Mouse (Mus musculus) retina, embryonic 14.5 days (tissue): ENCODE measurements around the gene Rab3c.

Experiments used
- DNase-seq: peaks from one replicate; pipeline ENCODE4 v3.0.0-alpha.2; 2015; ENCODE audit warnings: low spot score

The Rab3c gene

DNA sequence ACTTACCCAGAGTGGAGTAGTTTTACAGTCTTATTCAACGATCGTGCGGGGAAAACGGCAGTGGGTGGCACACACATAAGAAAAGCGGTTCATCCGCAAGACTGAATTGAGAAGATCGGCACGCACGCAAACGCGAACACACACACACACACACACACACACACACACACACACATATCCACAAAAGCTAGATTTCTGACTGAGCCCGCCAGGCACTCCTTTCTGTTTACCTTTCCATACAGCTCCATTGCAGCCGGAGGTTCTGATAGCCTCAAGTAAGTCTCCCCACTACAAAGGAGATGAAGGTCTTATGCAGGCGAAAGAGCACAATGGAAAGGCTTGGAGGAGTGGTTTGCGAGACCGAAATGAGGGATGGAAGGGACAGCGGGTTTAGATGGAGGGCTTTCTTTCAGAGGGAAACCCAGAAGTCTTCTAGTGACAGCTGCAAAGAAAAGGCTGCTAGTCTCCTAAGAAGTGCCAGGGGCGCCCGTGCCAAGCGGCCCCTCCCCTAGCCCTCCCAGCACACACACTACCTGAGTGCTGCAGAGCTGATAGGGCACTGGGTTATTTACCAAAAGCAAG lies at the start of gene Rab3c:
Gene Rab3c (minus strand): TSS at position 434 of the 582 bp plus-strand sequence.
- DNase-seq, result peak; percentile 33

DNA sequence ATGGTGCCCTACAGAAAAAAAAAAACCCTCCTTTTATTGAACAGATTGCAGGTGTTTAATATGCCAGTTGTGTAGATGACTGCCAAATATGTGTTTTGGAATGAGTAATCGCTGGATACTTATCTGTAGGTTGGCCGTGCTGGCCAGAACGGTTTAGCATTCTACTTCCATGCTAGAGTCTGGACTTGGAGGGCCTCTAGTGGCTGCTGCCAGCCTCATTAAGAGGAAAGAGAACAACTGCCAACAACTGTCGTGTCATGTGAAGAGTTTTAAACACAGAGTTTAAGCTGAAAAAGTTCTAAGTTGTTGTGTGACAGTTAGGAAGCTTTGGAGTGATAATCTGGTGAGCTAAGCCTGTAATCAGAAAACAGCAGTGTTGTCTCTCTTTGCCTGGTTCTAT lies 38.0 kb upstream of the Rab3c start:
- DNase-seq, result peak; percentile 5

DNA sequence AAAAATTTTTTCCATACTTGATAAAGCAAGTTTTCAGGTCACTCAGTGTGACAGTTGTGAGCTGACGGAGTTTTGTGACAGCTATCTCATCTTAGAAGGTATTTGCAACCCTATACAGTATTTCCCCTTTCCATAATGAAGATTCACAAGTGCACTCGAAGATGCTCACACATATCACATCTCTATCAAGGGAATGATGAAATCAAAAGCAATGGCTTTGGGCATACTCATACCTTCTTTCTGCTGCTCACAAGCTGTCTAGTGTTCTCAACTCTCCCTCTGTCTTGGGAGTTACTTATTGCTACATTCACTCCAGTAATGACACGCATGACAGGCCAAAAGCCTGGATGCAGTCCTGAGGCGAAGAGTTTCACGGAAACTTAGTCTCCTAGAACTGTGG lies 26.4 kb upstream of the Rab3c start:
- no peak for DNase-seq

DNA sequence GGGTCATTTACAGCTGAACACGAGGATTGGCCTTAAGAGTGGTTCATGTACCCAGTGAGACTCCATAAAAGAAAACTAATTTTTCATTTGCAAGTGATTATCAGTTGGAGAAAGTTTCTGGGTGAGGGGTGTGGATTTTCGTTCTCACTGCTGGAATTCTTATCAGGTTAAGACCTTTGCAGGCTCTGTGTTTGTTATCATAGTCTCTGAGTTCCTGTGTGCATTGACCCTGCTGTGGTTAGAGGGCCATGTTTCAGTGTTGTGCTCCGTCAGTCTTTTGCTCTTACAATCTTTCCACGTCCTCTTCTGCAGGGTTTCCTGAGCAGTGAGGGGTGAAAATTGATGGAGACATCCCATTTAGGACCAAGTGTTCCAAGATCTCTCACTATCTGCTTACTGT lies 16.3 kb upstream of the Rab3c start:
- no peak for DNase-seq

DNA sequence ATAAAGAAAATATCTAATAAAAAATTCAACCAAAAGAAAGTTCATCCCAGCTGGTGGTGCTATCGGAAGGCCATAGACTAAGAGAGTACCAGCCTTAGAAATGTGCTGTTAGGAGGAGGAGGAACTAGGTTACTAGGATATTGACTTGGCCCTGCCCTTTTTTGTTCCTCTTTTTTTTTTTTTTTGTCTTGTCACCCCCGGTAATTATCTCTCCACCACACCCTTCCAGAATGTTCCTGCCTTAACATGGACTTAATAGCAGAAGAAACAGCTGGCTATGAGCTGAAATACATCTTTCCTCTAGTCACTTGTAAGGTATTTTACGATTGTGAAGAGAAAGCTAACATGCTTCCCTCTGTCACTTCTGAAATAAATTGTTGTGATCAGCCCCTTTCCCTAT lies 7.7 kb upstream of the Rab3c start:
- no peak for DNase-seq

DNA sequence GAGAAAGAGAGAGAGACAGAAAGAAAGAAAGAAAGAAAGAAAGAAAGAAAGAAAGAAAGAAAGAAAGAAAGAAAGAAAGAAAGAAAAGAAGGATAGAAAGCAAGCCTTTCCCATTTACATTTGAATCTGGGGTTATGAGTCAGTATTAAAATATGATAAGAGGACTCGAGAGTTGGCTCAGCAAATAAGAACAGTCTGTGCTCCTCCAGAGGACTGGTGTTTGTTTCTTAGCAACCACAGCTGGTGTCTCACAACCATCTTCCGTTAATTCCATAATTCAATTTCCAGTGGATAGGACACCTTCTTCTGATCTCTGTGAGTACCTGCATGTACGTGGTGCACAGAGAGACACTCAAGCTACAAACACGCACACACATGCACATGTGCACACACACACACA lies 3.0 kb upstream of the Rab3c start:
- no peak for DNase-seq

DNA sequence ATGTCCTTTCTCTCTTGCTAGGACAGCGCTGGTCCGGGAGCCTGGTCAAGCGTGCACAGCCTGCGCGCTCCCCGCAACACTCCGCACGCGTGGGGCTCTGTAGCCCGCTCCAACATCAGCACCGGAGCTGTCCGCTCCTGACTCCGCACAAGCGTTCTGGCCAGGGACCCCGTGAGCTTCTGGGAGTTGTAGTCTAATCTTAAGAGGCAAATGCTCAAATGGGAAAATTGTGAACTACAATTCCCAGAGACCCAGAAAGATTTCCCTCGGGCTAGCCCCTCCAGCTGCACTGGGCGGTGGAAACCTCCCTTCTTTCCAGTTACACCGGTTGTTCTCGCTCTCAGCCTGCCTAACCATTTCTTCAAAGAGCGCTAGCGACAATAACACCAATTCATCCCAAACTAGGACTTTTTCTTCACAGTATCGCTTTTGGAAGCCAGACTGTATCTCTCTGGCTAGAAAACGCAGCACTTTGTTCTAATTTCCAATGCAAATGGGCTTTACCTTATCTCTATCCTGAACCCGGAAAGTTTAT lies 701 bp downstream of the Rab3c start:
- peak; percentile 93 for DNase-seq

DNA sequence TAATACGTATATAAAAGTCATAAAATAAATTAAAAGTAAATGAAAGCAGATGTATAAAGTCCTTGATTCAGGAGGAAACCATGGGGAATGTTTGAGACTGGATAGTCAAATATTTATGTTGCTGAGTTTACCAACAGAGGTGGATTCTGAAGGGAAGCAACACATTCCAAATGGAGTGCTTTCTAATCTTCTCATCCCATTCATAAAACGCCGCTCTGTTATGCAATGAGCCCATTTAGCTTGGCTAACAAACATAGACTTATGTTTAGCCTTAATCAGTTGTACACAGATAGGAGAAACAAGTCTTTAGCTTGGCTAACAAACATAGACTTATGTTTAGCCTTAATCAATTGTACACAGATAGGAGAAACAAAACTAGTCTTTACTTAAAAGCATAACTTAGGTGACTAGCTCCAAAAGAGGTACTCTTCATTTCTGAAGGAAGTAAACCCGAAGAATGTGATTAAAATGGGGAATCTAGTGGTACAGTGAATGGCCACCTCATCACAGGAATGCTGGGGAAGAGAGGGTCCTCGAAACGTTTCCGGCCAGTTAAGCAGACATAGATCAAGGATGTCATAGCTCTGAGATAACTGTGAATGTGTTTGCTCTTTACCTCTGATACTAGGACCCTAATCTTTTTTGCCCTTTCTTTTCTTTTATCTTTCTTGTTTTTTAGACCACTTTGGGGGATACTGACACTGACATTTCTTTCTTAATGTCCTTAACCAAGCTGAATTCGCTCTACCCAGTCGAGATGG lies 1.6 kb downstream of the Rab3c start:
- DNase-seq, result peak; percentile 16

DNA sequence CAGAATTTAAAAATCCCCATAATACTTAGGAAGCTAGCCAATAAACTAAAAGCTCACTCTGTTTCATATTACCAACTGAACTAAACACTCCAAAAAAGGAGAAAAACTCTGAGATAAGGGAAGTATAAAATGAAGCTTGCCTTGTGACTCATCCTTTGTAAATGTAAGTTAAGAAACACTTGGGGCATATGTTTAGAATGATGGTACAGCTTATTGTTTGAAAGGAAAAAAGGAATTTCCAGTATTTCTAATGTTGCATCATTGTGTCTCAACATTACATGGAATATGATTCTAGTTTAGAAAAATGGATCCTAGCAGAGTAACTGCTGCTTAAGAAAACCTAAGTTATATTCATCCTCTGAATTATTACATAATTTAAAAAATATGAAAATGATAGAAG lies 3.1 kb downstream of the Rab3c start:
- no peak for DNase-seq

DNA sequence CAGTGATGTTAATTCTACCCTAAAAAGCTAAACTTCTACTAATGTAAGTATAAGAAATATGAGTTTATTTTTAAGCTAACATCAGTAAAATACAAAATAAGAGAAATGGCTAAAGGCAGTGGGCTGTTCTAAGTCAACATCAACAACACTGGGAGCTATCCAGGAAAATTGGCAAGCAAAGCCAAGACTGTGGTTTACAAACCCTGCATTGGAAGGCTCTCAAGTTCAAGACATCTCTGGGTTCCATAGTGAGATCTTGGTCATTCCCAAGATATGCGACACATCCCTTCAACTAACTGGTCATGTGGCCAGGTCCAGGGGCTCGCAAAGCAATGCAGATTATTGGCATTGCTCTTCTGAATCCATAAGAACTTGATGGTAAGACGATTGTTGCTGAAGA lies 5.3 kb downstream of the Rab3c start:
- no peak for DNase-seq

DNA sequence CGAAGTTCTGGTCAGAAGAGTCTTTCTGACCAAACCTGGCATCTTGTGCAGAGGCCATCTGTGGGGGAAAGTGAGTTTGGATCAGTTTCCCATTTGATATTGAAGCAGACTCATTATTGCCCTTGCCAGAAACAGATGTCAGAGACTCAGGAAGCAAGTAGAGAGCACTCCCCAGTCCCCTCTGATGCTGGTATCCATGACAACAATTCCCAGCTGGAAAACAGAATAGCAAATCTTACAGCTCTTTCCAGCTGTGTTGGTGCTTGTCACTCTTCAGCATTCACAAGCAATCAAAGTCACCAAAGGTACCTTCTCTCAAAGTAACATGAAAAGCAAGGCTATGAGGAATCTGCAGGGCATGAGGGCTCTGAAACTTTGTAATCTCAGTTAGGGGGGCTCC lies 20.1 kb downstream of the Rab3c start:
- DNase-seq, result peak; percentile 18

DNA sequence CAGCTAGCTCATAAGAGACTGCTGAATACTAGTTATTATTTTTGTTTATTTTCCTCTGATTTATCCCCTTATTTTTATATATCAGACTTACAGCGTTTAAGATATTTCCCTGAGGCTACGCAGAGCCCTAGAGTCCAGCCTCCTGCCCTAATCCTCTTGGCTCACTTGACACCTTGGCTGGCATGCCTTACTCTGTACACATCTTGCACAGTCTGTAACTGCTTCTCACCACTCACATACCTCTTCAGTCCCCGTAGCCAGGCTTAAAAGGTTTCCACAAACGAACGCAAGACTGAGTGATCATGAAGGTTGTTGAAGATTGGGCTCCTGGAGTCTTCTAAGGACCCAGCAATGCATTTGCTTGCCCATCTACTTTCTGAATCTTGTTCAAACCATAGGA lies 29.3 kb downstream of the Rab3c start:
- DNase-seq, result no peak

DNA sequence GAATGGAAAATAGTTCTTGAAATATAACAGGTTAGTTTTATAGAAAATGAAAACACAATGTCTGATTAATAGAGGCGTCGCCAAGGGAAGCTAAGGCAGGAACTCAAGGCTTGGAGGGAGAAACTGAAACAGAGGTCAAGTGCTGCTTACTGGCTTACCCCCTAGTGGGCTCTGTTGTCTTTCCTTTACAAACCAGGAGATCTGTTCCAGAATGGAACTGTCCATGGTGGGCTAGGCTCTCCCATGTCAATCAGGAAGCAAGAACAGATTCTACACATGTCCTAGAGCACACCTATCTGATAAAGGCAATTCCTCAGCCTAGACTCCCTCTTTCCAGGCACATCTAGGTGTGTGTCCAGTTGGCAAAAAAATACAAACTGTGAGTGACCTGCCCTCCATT lies 32.3 kb downstream of the Rab3c start:
- DNase-seq, result no peak

DNA sequence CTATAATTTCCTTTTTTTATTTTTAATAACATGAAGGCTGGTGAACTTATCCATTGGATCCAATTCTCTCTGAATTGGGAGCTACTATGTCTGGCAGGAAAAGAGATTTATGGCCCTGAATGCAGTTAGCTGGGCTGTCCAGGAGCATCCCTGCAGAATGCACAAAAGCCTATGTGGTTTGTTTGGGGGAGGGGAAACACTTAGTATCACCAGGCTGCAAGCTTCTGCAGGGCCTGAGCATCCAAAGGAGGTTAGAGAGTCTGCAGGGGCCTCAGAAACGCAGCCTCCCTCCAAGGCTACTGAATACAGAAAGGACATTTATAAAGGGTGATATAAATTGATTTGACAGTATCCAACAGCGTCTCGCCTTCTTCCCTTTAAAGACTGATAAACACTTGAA lies 41.8 kb downstream of the Rab3c start:
- DNase-seq, result peak; percentile 82

DNA sequence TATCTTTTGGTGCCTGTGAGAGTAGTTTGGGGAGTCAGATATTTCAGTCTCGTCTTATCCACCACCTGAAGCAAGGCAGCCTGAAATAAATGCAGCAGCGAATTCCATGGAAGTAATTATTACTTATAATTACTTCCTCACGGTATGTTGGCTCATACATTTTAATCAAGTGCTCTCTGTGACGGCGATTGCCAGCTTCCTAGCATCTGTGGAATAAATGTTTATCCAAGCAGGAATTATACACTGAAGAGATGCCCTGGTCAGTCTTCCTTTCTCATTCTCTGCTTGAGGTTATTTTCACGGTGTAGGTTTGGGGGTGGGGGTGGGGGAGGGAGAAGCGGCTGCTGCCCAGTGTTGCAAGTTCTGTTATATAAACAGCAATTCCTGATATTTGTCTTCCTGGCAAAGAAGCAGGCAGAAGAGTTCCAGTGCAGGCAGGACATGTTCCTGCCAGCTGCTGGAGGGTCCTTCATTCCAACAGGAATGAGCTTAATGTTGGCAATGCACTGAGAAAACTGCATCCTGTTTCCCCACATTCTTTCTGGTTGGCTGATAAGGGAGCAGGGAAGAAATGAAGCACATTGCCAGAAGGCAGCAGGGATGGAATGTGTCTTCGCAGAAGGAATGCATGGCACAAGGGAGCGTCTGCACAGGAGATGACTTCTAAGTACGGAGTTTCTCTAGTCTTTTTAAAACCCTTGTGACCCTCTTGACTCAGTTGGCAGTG lies 43.4 kb downstream of the Rab3c start:
- peak; percentile 41 for DNase-seq

DNA sequence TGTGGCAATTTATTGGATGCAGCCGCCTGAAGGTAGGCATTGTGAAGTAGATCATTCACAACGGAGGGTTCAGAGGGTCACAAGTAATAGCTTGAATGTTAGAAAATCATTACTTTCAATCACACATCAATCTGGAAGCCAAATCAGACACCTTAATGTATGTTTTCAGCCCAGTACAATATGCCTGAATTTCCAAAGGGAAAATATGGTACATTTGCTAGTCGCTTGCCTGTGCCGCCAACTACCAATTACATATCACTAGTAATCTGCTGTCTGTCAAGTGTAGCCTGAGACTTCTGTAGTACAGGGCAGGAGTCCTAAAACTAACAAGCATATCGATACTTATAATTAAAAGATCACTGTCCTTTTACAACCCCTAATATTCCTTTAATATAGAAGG lies 47.4 kb downstream of the Rab3c start:
- DNase-seq, result no peak

DNA sequence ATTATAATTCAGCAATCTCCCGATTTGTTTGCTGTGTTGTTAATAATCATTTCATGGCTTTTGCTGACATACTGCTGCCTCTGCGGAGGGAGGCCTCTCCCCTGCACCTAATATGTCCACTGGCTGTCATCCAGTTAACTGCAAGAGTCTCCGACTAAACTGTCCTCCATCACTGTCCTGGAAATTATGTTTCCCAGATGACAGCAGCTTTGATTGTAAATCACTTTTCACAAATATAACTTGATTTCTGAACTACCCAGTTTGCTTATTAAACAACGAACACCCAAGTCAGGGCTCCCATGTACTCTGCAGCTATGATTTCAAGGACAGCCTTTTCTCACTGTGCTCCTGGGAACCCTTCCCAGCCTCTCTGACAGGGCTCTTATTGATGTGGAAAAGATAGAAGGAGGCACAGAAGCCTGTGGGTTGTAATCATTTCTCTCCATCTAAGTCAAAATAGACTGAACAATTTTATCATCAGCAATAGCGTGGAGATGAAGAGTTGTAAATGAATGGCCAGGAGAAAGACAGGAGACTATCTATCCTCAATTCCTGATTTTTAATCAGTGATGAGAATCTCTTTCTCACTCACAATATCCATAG lies 49.6 kb downstream of the Rab3c start:
- no peak for DNase-seq

DNA sequence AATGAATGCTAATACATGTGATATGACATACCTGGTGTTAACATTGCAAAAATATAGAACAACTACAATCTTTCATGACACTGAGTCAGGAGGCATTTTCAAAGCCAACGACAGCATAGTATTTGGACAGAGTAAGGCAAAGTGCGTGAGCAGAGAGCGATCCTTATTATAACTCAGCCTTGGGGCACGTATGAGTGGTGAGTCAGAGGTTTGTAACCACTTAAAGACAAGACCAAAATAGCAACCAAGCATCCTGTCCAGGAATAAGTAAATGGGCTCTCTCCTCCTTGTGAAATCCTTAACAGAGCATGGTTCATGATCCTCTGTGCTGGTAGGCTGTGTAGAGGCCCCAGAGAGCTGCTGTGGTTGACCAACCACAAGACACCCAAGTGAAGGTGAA lies 50.8 kb downstream of the Rab3c start:
- no peak for DNase-seq

DNA sequence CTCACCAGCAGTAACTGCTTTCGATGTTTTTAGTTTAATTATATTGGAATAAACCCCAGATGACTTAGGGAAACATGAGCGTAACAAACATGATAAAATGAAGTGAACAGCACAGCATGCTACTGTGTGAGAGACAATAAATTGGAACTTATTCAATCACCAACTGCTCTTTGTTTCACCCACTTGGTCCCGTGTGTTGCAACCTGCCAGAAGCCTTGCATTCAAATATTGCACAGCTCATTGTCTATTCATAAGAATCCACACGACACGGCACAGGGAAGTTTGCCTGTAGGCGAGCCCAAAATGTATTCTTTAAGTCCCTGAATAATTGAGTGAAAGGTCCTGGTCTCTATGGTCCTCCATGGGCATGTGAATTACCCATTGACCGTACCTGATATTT lies 61.6 kb downstream of the Rab3c start:
- DNase-seq, result no peak

DNA sequence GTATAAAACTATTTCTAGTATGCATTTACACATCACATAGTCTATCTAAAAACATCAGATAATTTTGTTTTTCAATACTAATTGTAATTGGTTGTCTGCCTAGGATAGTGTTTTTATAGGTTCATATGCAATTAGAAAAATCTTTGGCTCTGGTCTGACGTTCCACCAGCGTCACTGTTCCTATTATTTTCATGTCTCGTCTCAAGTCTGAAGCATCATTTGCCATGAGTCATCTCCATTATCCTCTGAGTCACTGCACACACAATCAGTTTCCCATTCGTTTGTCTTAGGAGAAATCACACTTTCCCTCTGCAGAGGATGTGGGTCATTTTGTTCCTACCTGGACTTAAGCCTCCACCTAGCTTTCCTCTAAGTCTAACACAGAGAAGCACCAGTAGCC lies 62.3 kb downstream of the Rab3c start:
- DNase-seq, result no peak

DNA sequence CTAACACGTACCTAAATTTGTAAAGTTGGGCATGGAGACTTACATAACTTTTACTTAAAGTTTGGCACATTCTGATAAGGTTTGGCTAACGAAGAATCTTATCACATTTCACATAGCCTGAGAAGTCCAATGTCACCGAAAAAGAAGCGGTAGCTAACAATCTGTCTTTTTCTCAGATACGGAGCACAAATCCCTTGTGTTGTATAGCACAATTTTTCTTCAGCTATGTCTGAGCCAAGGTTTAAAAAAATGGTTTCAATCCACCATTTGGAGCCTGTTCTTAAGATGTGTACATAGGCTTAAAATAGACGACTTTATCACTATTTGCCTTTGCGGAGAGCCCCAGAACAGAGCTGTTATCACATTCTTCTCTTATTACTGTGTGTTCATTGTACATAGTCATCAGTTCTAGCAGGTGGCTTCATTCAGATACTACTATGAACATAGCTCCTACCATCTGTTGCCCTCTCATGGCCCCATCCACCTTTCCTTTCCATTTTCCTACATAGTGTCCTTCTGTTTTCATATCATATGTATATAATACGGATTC lies 69.2 kb downstream of the Rab3c start:
- no peak for DNase-seq

DNA sequence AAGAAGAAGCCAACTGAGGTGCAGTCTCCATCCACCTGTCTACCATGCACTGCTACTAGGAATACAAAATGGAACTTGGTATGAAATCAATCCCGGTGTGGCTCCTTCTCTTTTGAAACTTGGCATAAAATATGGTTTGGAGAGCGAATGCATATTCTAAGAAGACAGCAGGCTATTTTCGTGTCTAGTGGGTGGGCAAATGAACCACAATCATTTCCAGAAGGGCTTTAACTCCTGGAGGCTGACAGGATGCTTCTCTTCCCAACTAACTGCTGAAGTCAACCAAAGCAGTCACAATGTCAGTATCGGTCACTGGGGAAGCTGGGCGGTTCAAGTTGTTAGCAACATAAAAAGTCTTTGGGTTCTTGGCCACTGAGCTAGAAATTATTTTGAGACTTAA lies 81.9 kb downstream of the Rab3c start:
- DNase-seq, result no peak
